In the genomic region with DNA sequence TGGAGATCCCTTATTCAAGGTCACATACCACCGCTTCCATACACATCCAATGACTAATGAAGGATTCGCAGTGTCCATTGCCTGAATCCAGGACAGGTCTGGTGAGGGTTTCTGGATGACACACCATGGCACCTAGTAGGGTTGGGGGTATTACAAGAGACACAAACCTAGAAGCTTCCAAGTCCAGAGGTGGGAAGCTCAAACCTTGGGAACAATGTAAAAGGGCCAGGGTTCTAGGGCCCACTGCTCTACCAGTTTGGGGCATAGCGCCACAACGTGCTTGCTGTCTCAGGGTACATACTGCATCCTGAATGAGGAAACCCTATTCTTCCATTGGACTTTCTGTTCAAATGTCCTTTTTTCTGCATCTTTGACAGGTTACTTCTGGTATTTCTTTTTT, we compare ENCODE assay signal across 31 mouse cellular contexts. TPM values are rescaled to one million over a fixed set of nuclear protein-coding genes. Genes with fewer than 3 reads are reported as not detected.
DNase-seq lines count a peak whose midpoint lies in the region; ATAC-seq and TF ChIP-seq lines count a peak whose summit lies in the region.
"Had no signal": no experiment of that assay in that cellular context is flagged by ENCODE, and none has a peak within 500 bp of the region (broad histone marks: within the 10 kb centered on the region; RNA-seq: fewer than 3 reads in every experiment).

No protein-coding gene starts in this region.

- H3K4me3 ChIP-seq in forebrain, embryonic 13.5 days = no peak overlapping the region
- H3K4me3 ChIP-seq in forebrain, embryonic 11.5 days (ENCODE audit: low read depth, low read length) = no peak overlapping the region
- H3K4me3 ChIP-seq in kidney, postnatal 0 days (replicated peaks; ENCODE audit: low read depth, low read length) = no peak overlapping the region
- H3K4me3 ChIP-seq in kidney, adult 2 months (ENCODE audit: insufficient read depth, low read depth, low read length) = no peak overlapping the region
- H3K4me3 ChIP-seq: embryonic facial prominence, embryonic 15.5 days; erythroblast, embryonic 14.5 days; forebrain, embryonic 12.5 days; gastrocnemius, adult 2 months; heart, embryonic 12.5 days; hindbrain, embryonic 15.5 days had no signal

- no peak for TF ChIP-seq POLR2A in kidney, adult 2 months (IDR thresholded peaks at IDR 0.05; ENCODE audit: low read depth, low read length)

- no peaks in the 10 kb centered on the region for H3K4me1 ChIP-seq in forebrain, embryonic 13.5 days
- H3K4me1 ChIP-seq in forebrain, embryonic 11.5 days (replicated peaks; ENCODE audit: control insufficient read depth, insufficient read depth, low read length) = no peaks in the 10 kb centered on the region
- H3K4me1 ChIP-seq in kidney, postnatal 0 days (replicated peaks; ENCODE audit: insufficient read depth, low read length) = no peaks in the 10 kb centered on the region
- no peaks in the 10 kb centered on the region for H3K4me1 ChIP-seq in kidney, adult 2 months (ENCODE audit: control insufficient read depth, insufficient read depth, low read length)
- H3K4me1 ChIP-seq: embryonic facial prominence, embryonic 15.5 days; forebrain, embryonic 12.5 days; heart, embryonic 12.5 days; hindbrain, embryonic 15.5 days had no signal

- no peak for TF ChIP-seq CTCF in kidney, postnatal 0 days (IDR thresholded peaks at IDR 0.05; ENCODE audit: low read depth)
- no peak for TF ChIP-seq CTCF in kidney, adult 2 months (conservative IDR thresholded peaks at IDR 0.05; ENCODE audit: insufficient read depth, insufficient read length, low read depth, low read length)

- no peaks in the 10 kb centered on the region for H3K27me3 ChIP-seq in forebrain, embryonic 13.5 days
- no peaks in the 10 kb centered on the region for H3K27me3 ChIP-seq in forebrain, embryonic 11.5 days (ENCODE audit: control insufficient read depth, insufficient read depth, low read length)
- H3K27me3 ChIP-seq in kidney, postnatal 0 days (ENCODE audit: insufficient read depth, low read length) = no peaks in the 10 kb centered on the region
- H3K27me3 ChIP-seq in kidney, adult 2 months (replicated peaks; ENCODE audit: control insufficient read depth, insufficient read depth, low read length) = no peaks in the 10 kb centered on the region
- H3K27me3 ChIP-seq: embryonic facial prominence, embryonic 15.5 days; forebrain, embryonic 12.5 days; heart, embryonic 12.5 days; hindbrain, embryonic 15.5 days; Patski had no signal

- 0 out of 2 replicates have a peak, but pooled peaks have one; percentile 38 for ATAC-seq in forebrain, embryonic 13.5 days
- ATAC-seq in forebrain, embryonic 11.5 days (replicated peaks; ENCODE audit: low FRiP score) = no peak
- 0 out of 2 replicates have a peak, but pooled peaks have one; percentile 23 for ATAC-seq in kidney, postnatal 0 days (replicated peaks; ENCODE audit: low FRiP score, low read depth)
- ATAC-seq: CD4-positive, CD25-positive, alpha-beta regulatory T cell, adult 4 months; inflammation-experienced regulatory T-cells, adult 6 months; intestine, postnatal 0 days; Patski had no signal

- no peak overlapping the region for H3K4me2 ChIP-seq in forebrain, embryonic 13.5 days
- no peak overlapping the region for H3K4me2 ChIP-seq in forebrain, embryonic 11.5 days (ENCODE audit: low read depth, low read length, severe bottlenecking)
- H3K4me2 ChIP-seq in kidney, postnatal 0 days (ENCODE audit: low read length) = no peak overlapping the region
- H3K4me2 ChIP-seq: embryonic facial prominence, embryonic 15.5 days; forebrain, embryonic 12.5 days; heart, embryonic 12.5 days; hindbrain, embryonic 15.5 days had no signal

- H3K9ac ChIP-seq in forebrain, embryonic 13.5 days = no peak overlapping the region
- no peak overlapping the region for H3K9ac ChIP-seq in forebrain, embryonic 11.5 days (ENCODE audit: low read length)
- no peak overlapping the region for H3K9ac ChIP-seq in kidney, postnatal 0 days (ENCODE audit: low read depth, low read length)
- H3K9ac ChIP-seq: embryonic facial prominence, embryonic 15.5 days; forebrain, embryonic 12.5 days; heart, embryonic 12.5 days; hindbrain, embryonic 15.5 days had no signal

- H3K9me3 ChIP-seq in forebrain, embryonic 13.5 days (replicated peaks) = no peaks in the 10 kb centered on the region
- H3K9me3 ChIP-seq in forebrain, embryonic 11.5 days (ENCODE audit: control insufficient read depth, low read length) = no peaks in the 10 kb centered on the region
- H3K9me3 ChIP-seq in kidney, postnatal 0 days (replicated peaks; ENCODE audit: low read length) = no peaks in the 10 kb centered on the region
- H3K9me3 ChIP-seq: embryonic facial prominence, embryonic 15.5 days; forebrain, embryonic 12.5 days; hindbrain, embryonic 15.5 days had no signal

- DNase-seq in forebrain, embryonic 11.5 days (ENCODE audit: low spot score) = no peak
- DNase-seq in kidney, postnatal 0 days (ENCODE audit: low spot score) = no peak
- DNase-seq in kidney, adult 2 months = no peak
- DNase-seq in R1 (ENCODE audit: low read depth, low spot score) = peak; percentile 11
- no peak for DNase-seq in gastrocnemius, postnatal 10 days
- no peak for DNase-seq in left cerebral cortex, adult 8-10 months (ENCODE audit: low spot score in 2 of 2)
- DNase-seq: adrenal gland, adult 2 months; adrenal gland, postnatal 25 days; B cell, adult 2 months; cerebellum, adult 11 months; cerebellum, adult 8-10 months; cerebellum, postnatal 14 days; embryo, embryonic 11 days; gastrocnemius, adult 2 months; gastrocnemius, postnatal 36 days; heart, adult 18-20 months had no signal

- H3K36me3 ChIP-seq in forebrain, embryonic 13.5 days (ENCODE audit: poor library complexity, severe bottlenecking) = peaks cover 40% of the 10 kb centered on the region
- H3K36me3 ChIP-seq in forebrain, embryonic 11.5 days (ENCODE audit: control insufficient read depth, insufficient read depth, low read length) = peaks cover 5% of the 10 kb centered on the region; the same call in 1 of the 2 replicates
- H3K36me3 ChIP-seq in kidney, postnatal 0 days (ENCODE audit: insufficient read depth, low read length) = peaks cover 8% of the 10 kb centered on the region
- no peaks in the 10 kb centered on the region; the same call in 1 of the 2 replicates for H3K36me3 ChIP-seq in kidney, adult 2 months (ENCODE audit: control insufficient read depth, insufficient read depth, low read length)

- WGBS in forebrain, embryonic 13.5 days = 95% methylated on average over 4 of the region's 4 CpGs
- WGBS in forebrain, embryonic 11.5 days = 96% methylated on average over 4 of the region's 4 CpGs
- WGBS in kidney, postnatal 0 days = 94% methylated on average over 4 of the region's 4 CpGs
- 95% methylated on average over 4 of the region's 4 CpGs for WGBS in kidney, adult 2 months

- no peak overlapping the region for H3K27ac ChIP-seq in forebrain, embryonic 13.5 days
- H3K27ac ChIP-seq in forebrain, embryonic 11.5 days (ENCODE audit: low read depth, low read length) = no peak overlapping the region
- H3K27ac ChIP-seq in kidney, postnatal 0 days = no peak overlapping the region
- H3K27ac ChIP-seq in kidney, adult 2 months (ENCODE audit: insufficient read depth, low read depth, low read length) = no peak overlapping the region
- H3K27ac ChIP-seq: embryonic facial prominence, embryonic 15.5 days; forebrain, embryonic 12.5 days; gastrocnemius, adult 2 months; hindbrain, embryonic 15.5 days had no signal

RNA-seq across cellular contexts. Expression of a gene that starts 8.8 kb away (rescaled TPM):
- polyA plus RNA-seq in forebrain, embryonic 13.5 days (2015; fragmentation: Nextera tagmentation; extraction: Ambion mirVana) = not detected in 2 replicates
- not detected in 2 replicates for polyA plus RNA-seq in forebrain, embryonic 11.5 days (2014; fragmentation: Nextera tagmentation; extraction: Ambion mirVana)
- 0.04 TPM in 1 of 2 replicates, not detected in the other for polyA plus RNA-seq in kidney, postnatal 0 days (2015; fragmentation: Nextera tagmentation; extraction: Ambion mirVana)
- 0.23 and 0.25 TPM in 2 replicates for polyA plus RNA-seq in kidney, adult 2 months (2012; rRNA removed)
- total RNA-seq in gastrocnemius, postnatal 10 days (2021) = under 1 TPM; 0.07 to 0.34 TPM
- total RNA-seq in left cerebral cortex, adult 8-10 months (2022) = under 1 TPM; 0.11 to 0.35 (median 0.14) TPM
- polyA plus RNA-seq: embryonic facial prominence, embryonic 11.5 days; erythroblast, embryonic 14.5 days; forebrain, embryonic 12.5 days; hindbrain, embryonic 11.5 days had no signal

RNA-seq across cellular contexts. Expression of a gene that starts 12.9 kb away (rescaled TPM):
- 74.3 and 74.9 TPM in 2 replicates for polyA plus RNA-seq in forebrain, embryonic 13.5 days (2015; fragmentation: Nextera tagmentation; extraction: Ambion mirVana)
- polyA plus RNA-seq in forebrain, embryonic 11.5 days (2014; fragmentation: Nextera tagmentation; extraction: Ambion mirVana) = 66.0 and 71.4 TPM in 2 replicates
- 47.6 and 56.4 TPM in 2 replicates for polyA plus RNA-seq in kidney, postnatal 0 days (2015; fragmentation: Nextera tagmentation; extraction: Ambion mirVana)
- 19.7 and 31.5 TPM in 2 replicates for polyA plus RNA-seq in kidney, adult 2 months (2012; rRNA removed)
- total RNA-seq in gastrocnemius, postnatal 10 days (2021) = 10 to 100 TPM; 24.3 to 31.5 TPM
- total RNA-seq in left cerebral cortex, adult 8-10 months (2022) = 10 to 100 TPM; 34.9 to 45.6 (median 40.1) TPM

RNA-seq across cellular contexts. Expression of a gene that starts 41.0 kb away (rescaled TPM):
- polyA plus RNA-seq in forebrain, embryonic 13.5 days (2015; fragmentation: Nextera tagmentation; extraction: Ambion mirVana) = 0.56 and 0.73 TPM in 2 replicates
- polyA plus RNA-seq in forebrain, embryonic 11.5 days (2014; fragmentation: Nextera tagmentation; extraction: Ambion mirVana) = 0.65 and 1.1 TPM in 2 replicates
- polyA plus RNA-seq in kidney, postnatal 0 days (2015; fragmentation: Nextera tagmentation; extraction: Ambion mirVana) = 0.29 and 0.42 TPM in 2 replicates
- polyA plus RNA-seq in kidney, adult 2 months (2012; rRNA removed) = 0.06 TPM in 1 of 2 replicates, not detected in the other
- not detected for total RNA-seq in gastrocnemius, postnatal 10 days (2021)
- total RNA-seq in left cerebral cortex, adult 8-10 months (2022) = 1 to 10 TPM; 2.2 to 4.6 (median 3.5) TPM
- total RNA-seq: adrenal gland, adult 2 months; adrenal gland, postnatal 25 days; common myeloid progenitor, adult 5-6 weeks; gastrocnemius, adult 2 months; gastrocnemius, postnatal 36 days; heart, adult 18-20 months; heart, postnatal 25 days had no signal
- polyA plus RNA-seq: adrenal gland, adult 2 months; erythroblast, embryonic 14.5 days had no signal

RNA-seq across cellular contexts. Expression of a gene that starts 41.6 kb away (rescaled TPM):
- not detected in 2 replicates for polyA plus RNA-seq in forebrain, embryonic 13.5 days (2015; fragmentation: Nextera tagmentation; extraction: Ambion mirVana)
- not detected in 2 replicates for polyA plus RNA-seq in forebrain, embryonic 11.5 days (2014; fragmentation: Nextera tagmentation; extraction: Ambion mirVana)
- not detected in 2 replicates for polyA plus RNA-seq in kidney, postnatal 0 days (2015; fragmentation: Nextera tagmentation; extraction: Ambion mirVana)
- 0.31 and 0.38 TPM in 2 replicates for polyA plus RNA-seq in kidney, adult 2 months (2012; rRNA removed)
- not detected for total RNA-seq in gastrocnemius, postnatal 10 days (2021)
- total RNA-seq in left cerebral cortex, adult 8-10 months (2022) = not detected
- total RNA-seq: adrenal gland, adult 2 months; adrenal gland, postnatal 25 days; common myeloid progenitor, adult 5-6 weeks; gastrocnemius, adult 2 months; gastrocnemius, postnatal 36 days; heart, adult 18-20 months; heart, postnatal 25 days had no signal
- polyA plus RNA-seq: adrenal gland, adult 2 months; CD4-positive, CD25-positive, alpha-beta regulatory T cell, adult 4 months; embryonic facial prominence, embryonic 11.5 days; erythroblast, embryonic 14.5 days; forebrain, embryonic 12.5 days; heart, embryonic 12.5 days; heart, embryonic 16.5 days; hindbrain, embryonic 15.5 days; inflammation-experienced regulatory T-cells, adult 6 months; intestine, postnatal 0 days; Patski had no signal

RNA-seq across cellular contexts. Expression of a gene that starts 58.3 kb away (rescaled TPM):
- 16.0 and 17.1 TPM in 2 replicates for polyA plus RNA-seq in forebrain, embryonic 13.5 days (2015; fragmentation: Nextera tagmentation; extraction: Ambion mirVana)
- 22.5 and 24.8 TPM in 2 replicates for polyA plus RNA-seq in forebrain, embryonic 11.5 days (2014; fragmentation: Nextera tagmentation; extraction: Ambion mirVana)
- 35.5 and 37.6 TPM in 2 replicates for polyA plus RNA-seq in kidney, postnatal 0 days (2015; fragmentation: Nextera tagmentation; extraction: Ambion mirVana)
- 10.5 and 14.4 TPM in 2 replicates for polyA plus RNA-seq in kidney, adult 2 months (2012; rRNA removed)
- 10 to 100 TPM; 31.8 to 38.5 TPM for total RNA-seq in gastrocnemius, postnatal 10 days (2021)
- 10 to 100 TPM; 25.3 to 32.4 (median 28.7) TPM for total RNA-seq in left cerebral cortex, adult 8-10 months (2022)
